Mouse (Mus musculus) neural tube, embryonic 14.5 days (tissue): ENCODE measurements around the gene Hoxa6. TPM values are rescaled to one million over a fixed set of nuclear protein-coding genes. Genes with fewer than 3 reads are reported as not detected.

Experiments used
- ATAC-seq: fragments of 200-750 bp; cut with Nextera tagmentation; 2 replicates; pipeline ENCODE4 v1.8.0; 2017; ENCODE audit warnings: low read depth, mild to moderate bottlenecking, moderate TSS enrichment, moderate library complexity
- H3K27ac ChIP-seq: fragments of 300-500 bp; sonication (generic); 2 replicates; pipeline ENCODE4 v1.5.1; 2014; ENCODE audit warnings: low read depth, mild to moderate bottlenecking, control low read depth, low read length, moderate library complexity, mixed read lengths
- H3K27me3 ChIP-seq: fragments of 300-500 bp; sonication (generic); 2 replicates; pipeline ENCODE4 v1.6.1; 2014; ENCODE audit warnings: low read length; ENCODE audit not compliant: control insufficient read depth, insufficient read depth
- H3K36me3 ChIP-seq: fragments of 300-500 bp; sonication (generic); 2 replicates; pipeline ENCODE4 v1.6.1; 2014; ENCODE audit warnings: low read length, mixed read lengths; ENCODE audit not compliant: control insufficient read depth, insufficient read depth
- H3K4me1 ChIP-seq: fragments of 300-500 bp; sonication (generic); 2 replicates; pipeline ENCODE4 v1.6.1; 2014; ENCODE audit warnings: low read length; ENCODE audit not compliant: control insufficient read depth, insufficient read depth
- H3K4me2 ChIP-seq: fragments of 300-500 bp; sonication (generic); 2 replicates; pipeline ENCODE4 v1.6.1; 2014; ENCODE audit warnings: mild to moderate bottlenecking, low read depth, low read length, control low read depth
- H3K4me3 ChIP-seq: fragments of 300-500 bp; sonication (generic); 2 replicates; pipeline ENCODE4 v1.5.1; 2014; ENCODE audit warnings: low read depth, low read length, control low read depth, mixed read lengths
- H3K9ac ChIP-seq: fragments of 300-500 bp; sonication (generic); replicated peaks from 2 replicates; pipeline ENCODE4 v1.6.1; 2014; ENCODE audit warnings: low read depth, mild to moderate bottlenecking, control low read depth, low read length, mixed read lengths
- H3K9me3 ChIP-seq: fragments of 300-500 bp; sonication (generic); 2 replicates; pipeline ENCODE4 v1.6.1; 2016; ENCODE audit warnings: low read length; ENCODE audit not compliant: control insufficient read depth
- WGBS: fragments of 180-500 bp; shearing (Covaris S2); extraction: QIAGEN DNeasy Blood & Tissue Kit; methylation state at CpG from one replicate; pipeline ENCODE4 v1.1.7; 2014; 5-methylcytosine and 5-hydroxymethylcytosine counted together
- microRNA counts: library from miRNA; unstranded; fragments of <30 nt; microRNA quantifications from one replicate; lab custom pipeline; 2016
- microRNA-seq: library from miRNA; unstranded; fragments of <30 nt; microRNA quantifications from one replicate; pipeline ENCODE4, GENCODE M21; 2016
- polyA plus RNA-seq: library from polyadenylated mRNA; unstranded; fragments of >200 nt; fragmentation: Nextera tagmentation; extraction: Ambion mirVana; gene quantifications from 2 replicates; pipeline ENCODE4 v1.2.1, GENCODE M21; 2014

The Hoxa6 gene
- polyA plus RNA-seq, 1 experiment from 2014 or later: 10.1 TPM

GRCm38 (mm10) chr6:52156551-52157200, 51.8 kb downstream of the Hoxa6 start:
- Histone ChIP-seq H3K27ac (no peak overlapping the region), H3K4me3 (peak overlapping the region; percentile 81; the same call in 1 of the 2 replicates), H3K4me2 (peak overlapping the region; percentile 60), H3K36me3 (no peaks in the 10 kb centered on the region), H3K9me3 (no peaks in the 10 kb centered on the region), H3K4me1 (peaks cover 30% of the 10 kb centered on the region), H3K9ac (no peak overlapping the region), H3K27me3 (no peaks in the 10 kb centered on the region)
- no peak for ATAC-seq
- WGBS: 5% methylated on average over 20 of the region's 20 CpGs

MicroRNAs encoded within 50 kb of the gene (microRNA counts, 519-probe panel; counts per million panel counts)
- 5,006 counts per million, percentile 70 among the panel's probes with 10 or more counts for microRNA mmu-miR-196b (lab: Ali Mortazavi, UCI)

Small RNAs within 50 kb of the gene (microRNA-seq; reads per million reads assigned to microRNA genes)
- 3,283 reads per million, percentile 88 among the genes with 10 or more reads in this experiment for gene Mir196b

Other genes starting within 250 kb of the Hoxa6 start
- 26.1 and 31.5 TPM in 2 replicates for gene Skap2, start 196.2 kb downstream of the Hoxa6 start, polyA plus RNA-seq
- 0.76 and 0.92 TPM in 2 replicates for gene Hoxa1, start 50.4 kb downstream of the Hoxa6 start, polyA plus RNA-seq
- gene Hoxa2, start 43.9 kb downstream of the Hoxa6 start, polyA plus RNA-seq: 7.0 and 8.8 TPM in 2 replicates
- gene 5730596B20Rik, start 31.2 kb downstream of the Hoxa6 start, polyA plus RNA-seq: 1.8 and 2.2 TPM in 2 replicates
- 1.6 and 2.7 TPM in 2 replicates for gene Hoxa4, start 17.0 kb downstream of the Hoxa6 start, polyA plus RNA-seq
- 20.9 and 30.6 TPM in 2 replicates for gene Hoxa5, start 4.1 kb downstream of the Hoxa6 start, polyA plus RNA-seq
- 10.8 and 13.4 TPM in 2 replicates for gene Hoxa3, start 4.6 kb upstream of the Hoxa6 start, polyA plus RNA-seq
- gene Gm28308, start 4.6 kb upstream of the Hoxa6 start, polyA plus RNA-seq: 4.2 TPM in 1 of 2 replicates, not detected in the other
- gene Hoxa7, start 13.1 kb upstream of the Hoxa6 start, polyA plus RNA-seq: 90.8 and 110 TPM in 2 replicates
- 122 and 151 TPM in 2 replicates for gene Hoxa9, start 22.4 kb upstream of the Hoxa6 start, polyA plus RNA-seq
- gene Hoxa10, start 32.1 kb upstream of the Hoxa6 start, polyA plus RNA-seq: 50.5 and 79.4 TPM in 2 replicates
- gene Hoxa11, start 37.1 kb upstream of the Hoxa6 start, polyA plus RNA-seq: 0.09 TPM in 1 of 2 replicates, not detected in the other
- gene Hoxa13, start 52.2 kb upstream of the Hoxa6 start, polyA plus RNA-seq: not detected in 2 replicates
- gene Evx1, start 104.8 kb upstream of the Hoxa6 start, polyA plus RNA-seq: 0.70 and 0.71 TPM in 2 replicates